Mouse (Mus musculus) MN1 (cell line): ENCODE measurements around the gene Kcng3.
A peak's percentile ranks its signal among the peaks of the same experiment; 100 is the strongest.

Source experiments
- DNase-seq: peaks from one replicate; pipeline ENCODE4 v3.0.0-alpha.2; 2016; ENCODE audit warnings: low spot score

The Kcng3 gene

DNA sequence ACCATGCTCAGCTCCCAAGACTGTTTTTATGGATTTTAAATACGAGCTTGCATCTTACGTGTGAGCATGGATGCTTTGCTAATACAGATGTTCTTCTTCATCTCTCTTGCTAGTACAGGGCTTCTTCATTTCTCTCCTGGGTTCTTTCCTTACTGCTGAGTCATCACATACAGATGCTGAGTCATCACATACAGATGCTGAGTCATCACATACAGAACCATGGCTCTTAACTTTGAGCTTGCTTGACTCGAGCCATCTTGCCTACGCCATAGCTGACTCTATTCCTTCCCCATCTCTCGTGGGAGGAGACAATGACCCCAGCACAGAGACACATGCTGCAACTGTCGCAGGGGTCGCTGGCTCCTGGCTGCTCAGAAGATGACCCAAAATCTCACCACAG lies 76.7 kb downstream of the Kcng3 start:
- DNase-seq = no peak

DNA sequence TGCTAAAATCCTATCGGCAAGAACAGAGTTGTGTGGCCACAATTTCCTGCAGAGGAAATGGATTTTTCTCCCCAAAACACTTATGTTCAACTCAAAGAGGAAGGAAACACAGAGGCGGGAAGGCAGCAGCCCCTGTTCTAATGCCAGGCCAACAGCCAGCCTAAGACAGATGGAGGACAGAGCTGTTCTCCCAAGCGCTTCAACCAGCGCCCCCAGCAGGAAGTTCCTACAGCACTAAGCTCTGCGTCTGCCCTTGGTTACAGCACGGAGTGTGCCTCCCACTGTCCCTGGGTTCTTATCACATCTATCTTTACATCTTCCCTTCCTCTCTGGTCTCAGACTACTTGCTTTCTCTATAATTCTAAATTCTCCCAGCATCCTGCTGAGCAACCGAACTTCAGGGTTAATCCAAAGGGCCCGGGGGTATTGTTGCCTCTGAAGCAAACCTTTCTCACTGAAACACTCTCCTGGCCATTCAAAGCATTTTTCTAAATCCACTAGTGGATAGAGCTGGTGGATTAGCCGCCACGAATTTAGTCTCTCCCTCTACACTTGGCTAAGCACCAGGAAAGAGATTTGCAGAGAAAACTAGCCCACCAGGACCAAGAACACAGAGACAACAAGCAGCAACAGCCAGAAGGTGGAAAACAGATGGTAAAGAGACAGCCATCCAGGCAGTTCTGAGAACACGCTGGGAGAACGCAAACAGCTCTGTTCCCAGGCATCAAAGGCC lies 83.0 kb downstream of the Kcng3 start:
- DNase-seq = no peak

DNA sequence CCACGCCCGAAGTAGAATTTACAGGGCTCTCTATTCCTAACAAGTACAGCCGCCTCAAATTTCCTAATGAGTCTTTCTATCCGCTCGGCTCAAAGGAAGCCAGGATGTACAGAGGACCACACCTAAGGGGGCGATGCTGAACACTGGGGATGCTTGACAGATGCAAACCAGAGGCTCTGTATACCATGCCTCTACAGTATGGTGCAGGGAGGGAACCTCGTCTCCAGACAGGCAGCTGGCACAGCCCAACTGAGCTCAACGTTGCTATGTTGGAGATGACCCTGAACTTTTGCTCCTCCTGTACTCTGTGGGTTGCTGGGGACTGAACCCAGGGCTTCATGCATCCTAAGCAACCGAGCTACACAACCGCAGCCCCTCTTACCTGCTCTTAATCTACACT lies 84.5 kb downstream of the Kcng3 start:
- no peak for DNase-seq

- DNase-seq = peak; percentile 38
Measured at GRCm38 (mm10) chr17:83545756-83546742, 85.6 kb downstream of the Kcng3 start.

DNA sequence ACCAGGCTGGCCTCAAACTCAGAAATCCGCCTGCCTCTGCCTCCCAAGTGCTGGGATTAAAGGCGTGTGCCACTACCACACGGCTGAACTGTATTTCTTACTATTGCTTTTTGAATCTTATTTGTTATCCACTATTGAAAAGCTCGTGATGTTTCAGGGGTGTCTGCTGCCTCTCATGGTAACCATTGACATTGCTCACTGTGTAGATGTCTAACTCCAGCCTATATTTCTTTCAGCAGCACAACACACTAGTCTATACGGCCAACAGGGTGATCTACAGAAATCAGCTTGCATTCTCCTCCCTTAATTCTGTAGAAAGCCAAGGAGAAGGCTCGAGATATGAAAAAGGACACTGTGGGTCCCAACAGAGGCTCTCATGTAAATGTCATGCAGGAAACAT lies 86.4 kb downstream of the Kcng3 start:
- DNase-seq = peak; percentile 63

DNA sequence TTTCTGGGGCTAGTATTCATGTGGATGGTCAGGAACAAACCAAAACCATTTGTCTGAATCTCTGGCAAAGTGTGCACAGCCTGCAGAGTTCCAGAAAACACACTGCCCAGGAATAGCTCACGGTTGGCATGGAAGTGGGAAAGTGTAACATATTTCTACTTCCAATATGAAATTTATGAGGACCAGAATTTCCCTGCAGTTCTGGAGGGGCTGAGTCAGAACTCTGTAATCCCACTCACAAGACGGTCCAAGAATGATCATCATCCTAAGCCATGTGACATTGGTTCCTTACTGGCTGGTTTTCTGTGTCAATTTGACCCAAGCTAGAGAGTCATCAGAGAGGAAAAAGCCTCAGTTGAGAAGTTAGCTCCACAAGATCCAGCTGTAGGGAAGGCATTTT lies 89.3 kb downstream of the Kcng3 start:
- no peak for DNase-seq

GRCm38 (mm10) chr17:83539262-83540037 lies 92.2 kb downstream of the Kcng3 start:
- DNase-seq = no peak

GRCm38 (mm10) chr17:83538694-83539093 lies 93.0 kb downstream of the Kcng3 start:
- DNase-seq = peak; percentile 72

GRCm38 (mm10) chr17:83538141-83538540 lies 93.6 kb downstream of the Kcng3 start:
- DNase-seq = peak; percentile 78
